Mouse (Mus musculus) spleen, adult 2 months (tissue): ENCODE results near the gene Tbcd. TPM values are rescaled to one million over a fixed set of nuclear protein-coding genes. Genes with fewer than 3 reads are reported as not detected.

ENCODE experiments used
- DNase-seq, 2 experiments: peaks; one replicate each; pipeline versions ENCODE4 v3.0.0 to v3.0.0-alpha.2; 2012 to 2021; ENCODE audit warnings: low spot score in 2 of 2, low read depth in 1 of 2
- H3K27ac ChIP-seq: fragments of 200-500 bp; 2 replicates; pipeline ENCODE4 v1.5.1; 2012; ENCODE audit warnings: low read length, inconsistent platforms; ENCODE audit not compliant: insufficient read depth
- H3K27me3 ChIP-seq: fragments of 200-500 bp; 2 replicates; pipeline ENCODE4 v1.6.1; 2012; ENCODE audit warnings: mild to moderate bottlenecking, moderate library complexity, low read length, inconsistent platforms; ENCODE audit not compliant: control insufficient read depth, insufficient read depth
- H3K36me3 ChIP-seq: fragments of 200-500 bp; 2 replicates; pipeline ENCODE4 v1.6.1; 2012; ENCODE audit warnings: mild to moderate bottlenecking, low read length, inconsistent platforms; ENCODE audit not compliant: control insufficient read depth, insufficient read depth
- H3K4me1 ChIP-seq: fragments of 200-500 bp; 2 replicates; pipeline ENCODE4 v1.6.1; 2011; ENCODE audit warnings: inconsistent platforms; ENCODE audit not compliant: control insufficient read depth, insufficient read depth, insufficient read length
- H3K4me3 ChIP-seq: fragments of 200-500 bp; 2 replicates; pipeline ENCODE4 v1.5.1; 2011; ENCODE audit warnings: mild to moderate bottlenecking, inconsistent platforms; ENCODE audit not compliant: insufficient read depth, insufficient read length; ENCODE audit errors: extremely low read depth
- CTCF ChIP-seq: fragments of 200-500 bp; IDR thresholded peaks from 2 replicates; pipeline ENCODE4 v1.5.1; 2011; ENCODE audit warnings: mild to moderate bottlenecking, inconsistent platforms; ENCODE audit not compliant: insufficient read depth, insufficient read length, insufficient replicate concordance; ENCODE audit errors: extremely low read depth
- POLR2A ChIP-seq: fragments of 200-500 bp; IDR thresholded peaks from 2 replicates; pipeline ENCODE4 v1.6.1; 2011; ENCODE audit warnings: low read depth, low read length, inconsistent platforms
- WGBS: fragments of 180-500 bp; shearing (Covaris S2); methylation state at CpG from one replicate; pipeline ENCODE4 v1.1.7; 2018; 5-methylcytosine and 5-hydroxymethylcytosine counted together
- polyA plus RNA-seq: library from polyadenylated mRNA; depleted of rRNA; stranded (reverse); fragments of >200 nt; gene quantifications from 2 replicates; pipeline ENCODE4 v1.2.3, GENCODE M21; 2012

The Tbcd gene
- polyA plus RNA-seq, 1 experiment = 38.0 TPM

DNA sequence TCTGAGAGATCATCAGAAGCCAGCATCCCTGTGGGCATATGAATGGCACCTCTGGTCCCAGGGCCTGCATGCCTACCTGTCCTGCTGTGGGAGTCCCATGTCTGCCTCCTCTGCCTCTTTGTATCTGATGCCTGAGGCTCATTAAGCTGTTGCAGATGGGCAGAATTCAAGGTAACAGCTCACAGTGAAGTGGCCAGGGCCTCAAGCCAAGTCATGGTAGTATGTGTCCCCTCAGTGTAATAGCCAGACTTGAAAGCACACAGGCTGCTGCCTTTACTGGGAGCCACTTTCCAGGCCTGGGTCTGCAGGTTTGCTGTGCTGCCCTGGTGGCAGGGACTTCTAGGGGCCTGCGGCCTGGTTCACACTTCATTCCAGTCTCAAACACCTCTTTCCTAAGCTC is 165.6 kb downstream of the Tbcd start:
- Histone ChIP-seq H3K27ac (no peak overlapping the region), H3K4me1 (no peaks in the 10 kb centered on the region), H3K27me3 (no peaks in the 10 kb centered on the region), H3K36me3 (peaks cover 29% of the 10 kb centered on the region), H3K4me3 (no peak overlapping the region)
- TF ChIP-seq POLR2A = no peak
- no peak for TF ChIP-seq CTCF
- WGBS = 95% methylated on average over 1 of the region's 1 CpGs
- no peak for DNase-seq

DNA sequence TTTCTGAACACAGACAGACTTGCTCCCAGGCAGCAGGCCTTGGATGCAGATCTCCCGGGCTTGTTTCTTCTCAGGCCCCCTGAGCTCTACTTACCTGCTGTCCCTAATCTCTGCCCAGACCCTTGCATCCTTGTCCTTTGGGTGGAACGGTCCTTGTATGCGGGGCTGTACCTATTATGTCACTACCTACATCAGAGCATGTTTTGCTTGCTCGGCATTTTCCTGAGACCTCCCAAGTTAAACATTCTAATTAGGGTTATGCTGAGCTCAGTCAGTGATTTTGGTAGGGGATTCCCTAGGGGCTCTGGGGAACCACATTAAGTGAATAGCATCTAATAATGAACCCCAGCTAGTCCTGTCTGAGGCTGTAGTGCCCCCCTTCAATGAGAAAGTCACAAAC is 173.3 kb downstream of the Tbcd start:
- no peak overlapping the region for H3K27ac ChIP-seq
- no peak for DNase-seq
- no peaks in the 10 kb centered on the region for H3K27me3 ChIP-seq
- H3K4me1 ChIP-seq = no peaks in the 10 kb centered on the region
- H3K36me3 ChIP-seq = peaks cover 6% of the 10 kb centered on the region; the same call in 1 of the 2 replicates
- 95% methylated on average over 4 of the region's 4 CpGs for WGBS
- H3K4me3 ChIP-seq = no peak overlapping the region
- TF ChIP-seq CTCF (no peak), POLR2A (no peak)

DNA sequence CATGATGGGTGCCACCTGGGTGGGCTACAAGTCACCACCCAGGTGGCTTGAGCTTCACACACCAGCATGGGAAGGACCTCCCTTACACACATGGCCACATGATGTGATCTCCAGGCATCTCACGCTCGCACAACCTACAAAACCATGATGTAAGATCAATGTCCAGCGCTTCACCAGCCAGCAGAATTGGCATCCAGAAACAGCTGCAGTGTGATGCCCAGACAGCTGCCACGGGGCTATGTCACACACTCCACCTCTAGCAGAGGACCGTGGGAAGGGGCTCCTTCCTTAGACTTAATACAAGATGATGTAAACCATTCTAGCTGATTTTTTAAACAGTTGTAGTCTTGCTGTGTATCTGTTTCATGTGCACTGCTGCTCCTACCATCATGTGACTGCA is 175.8 kb downstream of the Tbcd start:
- H3K36me3 ChIP-seq = peaks cover 5% of the 10 kb centered on the region; the same call in 1 of the 2 replicates
- H3K27me3 ChIP-seq = no peaks in the 10 kb centered on the region
- H3K4me3 ChIP-seq = no peak overlapping the region
- TF ChIP-seq CTCF (no peak), POLR2A (no peak)
- no peaks in the 10 kb centered on the region for H3K4me1 ChIP-seq
- WGBS = 91% methylated on average over 5 of the region's 5 CpGs
- no peak overlapping the region for H3K27ac ChIP-seq
- DNase-seq = no peak

DNA sequence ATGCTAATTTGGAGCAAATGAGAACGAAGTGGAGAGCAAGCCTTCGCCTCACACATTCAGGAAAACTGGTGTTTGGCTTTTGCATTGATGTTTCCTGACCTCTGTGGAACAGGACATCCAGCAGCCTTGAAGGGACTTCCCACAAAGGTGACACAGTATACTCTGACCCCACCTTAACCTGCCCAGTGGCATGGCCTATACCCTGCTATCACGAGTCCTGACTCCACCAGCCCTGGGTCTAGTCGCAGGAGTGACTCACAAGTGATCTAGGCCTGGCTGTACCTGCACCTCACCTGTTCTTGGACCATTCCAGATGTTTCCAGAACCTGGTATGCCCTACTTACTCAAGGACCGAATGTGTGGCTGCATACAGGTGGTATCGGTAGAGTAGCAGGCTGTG is 177.8 kb downstream of the Tbcd start:
- Histone ChIP-seq H3K27ac (no peak overlapping the region), H3K4me1 (no peaks in the 10 kb centered on the region), H3K36me3 (peaks cover 2% of the 10 kb centered on the region; the same call in 1 of the 2 replicates), H3K4me3 (no peak overlapping the region), H3K27me3 (no peaks in the 10 kb centered on the region)
- no peak for TF ChIP-seq POLR2A
- no peak for TF ChIP-seq CTCF
- 96% methylated on average over 6 of the region's 6 CpGs for WGBS
- DNase-seq = no peak

DNA sequence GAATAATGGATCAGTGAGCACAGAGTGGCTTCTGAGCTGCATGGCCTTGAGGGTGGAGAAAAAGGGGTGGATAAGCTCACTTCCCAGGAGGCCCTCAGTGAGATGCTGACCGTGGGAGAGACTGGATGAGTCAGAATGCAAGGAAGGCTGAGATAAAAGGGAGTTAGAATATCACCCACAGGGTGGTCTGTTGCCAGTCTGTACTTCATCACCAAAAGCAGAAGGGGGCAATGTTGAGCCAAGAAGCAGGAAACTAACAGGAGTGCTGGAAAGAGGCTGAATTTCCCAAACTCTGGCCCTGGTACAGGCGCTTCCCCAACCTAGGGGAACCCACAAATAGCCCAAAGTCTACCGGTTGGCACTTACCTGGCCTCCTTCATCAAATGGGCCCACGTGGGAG is 178.7 kb downstream of the Tbcd start:
- Histone ChIP-seq H3K27ac (no peak overlapping the region), H3K4me1 (no peaks in the 10 kb centered on the region), H3K27me3 (no peaks in the 10 kb centered on the region), H3K4me3 (no peak overlapping the region), H3K36me3 (peaks cover 2% of the 10 kb centered on the region; the same call in 1 of the 2 replicates)
- 87% methylated on average over 4 of the region's 4 CpGs for WGBS
- DNase-seq = no peak
- TF ChIP-seq POLR2A (no peak), CTCF (no peak)

DNA sequence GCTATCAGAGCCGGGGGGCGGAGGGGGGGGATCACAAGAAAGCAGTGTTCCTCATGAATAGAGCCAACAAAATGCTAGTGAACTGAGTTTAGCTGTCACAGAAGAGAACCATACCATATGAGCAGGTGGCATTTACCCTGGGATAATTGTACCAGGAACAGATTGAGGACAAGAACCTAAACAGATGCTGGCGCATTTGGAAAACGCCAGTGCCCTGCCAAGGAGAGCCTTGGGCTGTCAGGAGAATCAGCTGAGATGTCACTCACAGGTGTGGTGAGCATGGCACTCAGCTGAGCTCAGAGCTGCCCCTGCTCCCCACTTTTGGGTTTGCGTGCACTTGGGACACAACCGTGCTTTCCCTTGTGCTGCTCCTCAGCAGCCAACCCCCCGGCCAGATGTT is 179.7 kb downstream of the Tbcd start:
- Histone ChIP-seq H3K27ac (no peak overlapping the region), H3K4me3 (no peak overlapping the region), H3K27me3 (no peaks in the 10 kb centered on the region), H3K36me3 (peaks cover 3% of the 10 kb centered on the region; the same call in 1 of the 2 replicates), H3K4me1 (no peaks in the 10 kb centered on the region)
- TF ChIP-seq POLR2A = no peak
- no peak for TF ChIP-seq CTCF
- DNase-seq = no peak
- 94% methylated on average over 7 of the region's 7 CpGs for WGBS

DNA sequence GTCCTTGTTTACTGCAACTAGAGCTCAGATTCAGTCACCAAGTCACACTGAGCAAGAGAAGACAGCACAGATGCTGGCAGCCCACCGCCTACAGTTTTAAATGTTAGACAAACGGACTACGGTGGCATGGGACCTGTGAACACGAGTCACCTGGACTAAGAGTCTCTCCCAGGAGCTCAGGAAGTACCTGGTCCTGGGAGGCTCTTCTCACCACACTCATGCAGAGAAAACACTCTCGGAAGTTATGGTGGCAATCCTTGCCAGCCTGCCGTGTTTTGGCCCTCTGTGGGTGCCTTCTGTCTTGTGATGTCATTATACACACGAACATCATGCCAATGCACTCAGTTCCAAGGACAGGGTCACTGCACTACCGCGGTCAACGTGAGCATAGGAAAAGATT is 184.9 kb downstream of the Tbcd start:
- WGBS = 90% methylated on average over 10 of the region's 10 CpGs
- H3K4me3 ChIP-seq = no peak overlapping the region
- H3K36me3 ChIP-seq = peaks cover 8% of the 10 kb centered on the region
- no peak overlapping the region for H3K27ac ChIP-seq
- no peaks in the 10 kb centered on the region for H3K4me1 ChIP-seq
- TF ChIP-seq POLR2A (no peak), CTCF (no peak)
- no peak for DNase-seq
- H3K27me3 ChIP-seq = no peaks in the 10 kb centered on the region
